Mouse (Mus musculus) heart, adult 8-10 months (tissue): ENCODE measurements around the gene Vax1. TPM values are rescaled to one million over a fixed set of nuclear protein-coding genes. Genes with fewer than 3 reads are reported as not detected.

ENCODE experiments used
- DNase-seq: peaks from one replicate; pipeline ENCODE4 v3.0.0; 2022; ENCODE audit warnings: low spot score
- total RNA-seq, 4 experiments: library from RNA; stranded (reverse); gene quantifications; 2 replicates each; pipeline ENCODE4 v1.2.4; 2022

Vax1 gene
- total RNA-seq, 4 experiments from 2014 or later: not detected

GRCm38 (mm10) chr19:59169143-59169935, 517 bp downstream of the Vax1 start:
- DNase-seq: no peak

- no peak for DNase-seq
These were observed 1.4 kb downstream of the Vax1 start for GRCm38 (mm10) chr19:59168386-59168905.

DNA sequence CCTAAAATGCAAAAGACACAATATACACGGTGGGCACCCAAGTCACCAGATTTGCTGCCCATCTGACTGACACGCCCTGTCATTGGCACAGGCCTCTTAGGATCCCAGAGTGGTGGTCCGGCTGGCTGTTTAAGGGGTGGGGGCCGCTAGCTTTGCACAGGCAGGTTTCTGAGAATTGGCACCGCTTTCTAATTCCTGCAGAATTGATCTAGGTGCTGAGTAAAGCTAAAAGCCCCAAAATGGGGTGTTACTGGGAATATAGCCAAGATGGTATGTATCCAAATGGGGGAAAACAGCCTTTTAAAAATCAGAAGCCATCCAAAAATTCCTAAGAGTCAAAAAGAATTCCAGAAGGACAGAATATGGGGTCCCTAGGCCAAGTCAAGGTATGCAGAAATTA, 2.0 kb downstream of the Vax1 start:
- no peak for DNase-seq

DNA sequence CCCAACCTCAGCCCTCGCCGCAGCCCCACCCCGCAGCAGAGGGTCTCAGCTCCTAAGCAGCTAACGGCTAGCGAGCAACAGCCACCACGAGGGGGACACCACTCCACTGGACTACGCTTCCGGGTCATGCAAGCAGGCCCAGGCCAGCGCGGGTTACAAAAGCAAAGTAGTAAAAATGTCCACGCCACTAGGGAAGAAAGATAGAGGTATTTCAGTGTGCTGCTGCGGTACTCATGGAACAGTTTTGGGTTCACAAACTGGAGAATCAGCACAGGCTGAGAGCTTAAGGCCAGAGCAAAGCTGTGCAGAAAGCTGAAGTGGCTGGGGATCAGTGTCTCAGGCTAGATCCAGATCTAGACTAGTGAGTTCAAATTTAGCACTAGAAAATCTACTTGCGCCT, 3.0 kb downstream of the Vax1 start:
- no peak for DNase-seq

DNA sequence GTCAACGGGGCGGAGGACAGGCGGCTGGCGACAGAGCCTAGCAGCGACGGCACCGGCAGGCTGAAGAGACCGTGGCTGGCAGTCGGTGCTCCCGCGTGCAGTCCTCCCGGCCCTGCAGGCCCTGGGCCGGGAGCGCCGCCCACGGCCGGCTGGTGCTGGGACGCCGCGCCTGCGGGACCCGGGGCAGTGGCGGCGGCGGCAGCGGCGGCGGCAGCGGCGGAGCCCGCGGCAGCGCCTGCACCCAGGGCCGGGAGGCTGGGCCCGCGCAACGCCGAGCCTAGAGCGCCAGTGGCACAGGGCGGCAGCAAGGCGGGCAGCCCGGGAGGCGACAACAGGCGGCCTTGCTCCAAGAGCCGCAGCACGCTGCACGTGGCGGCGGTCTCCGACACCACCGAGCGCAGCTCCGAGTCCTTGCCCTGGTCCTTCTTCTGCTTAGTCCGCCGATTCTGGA, 3.5 kb downstream of the Vax1 start:
- DNase-seq: no peak

GRCm38 (mm10) chr19:59165577-59165976, 4.3 kb downstream of the Vax1 start:
- no peak for DNase-seq

DNA sequence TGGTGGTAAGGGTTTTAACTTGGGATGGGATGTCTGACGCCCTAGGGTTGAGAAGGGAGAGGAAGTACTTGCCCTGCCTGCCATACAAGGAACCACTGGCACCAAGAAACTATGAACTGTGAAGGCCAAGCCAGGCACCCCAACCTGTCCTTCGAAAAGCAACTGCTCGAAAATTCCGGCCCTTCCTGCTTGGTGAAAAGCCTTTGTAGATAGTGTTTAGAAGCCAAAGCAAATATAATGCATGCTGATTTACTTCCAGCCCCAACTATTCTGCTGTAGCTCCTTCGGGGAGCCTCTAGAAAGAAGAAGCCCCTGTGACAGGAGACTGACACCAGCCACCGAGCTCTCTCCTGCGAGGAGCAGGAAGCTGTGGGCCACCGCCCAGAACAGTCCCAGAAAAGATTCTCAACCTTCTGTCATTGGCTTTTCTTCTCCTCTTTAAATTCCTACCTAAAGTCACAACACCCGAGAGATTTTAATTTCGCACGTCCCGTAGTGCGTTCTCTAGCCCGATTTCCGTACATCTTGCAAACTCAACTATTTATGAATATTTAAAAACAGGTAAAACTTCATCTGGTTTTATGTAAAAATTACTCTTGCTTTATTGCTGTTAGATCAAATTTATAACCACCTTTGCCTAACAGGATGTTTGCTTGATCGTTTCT, 4.8 kb downstream of the Vax1 start:
- no peak for DNase-seq

DNA sequence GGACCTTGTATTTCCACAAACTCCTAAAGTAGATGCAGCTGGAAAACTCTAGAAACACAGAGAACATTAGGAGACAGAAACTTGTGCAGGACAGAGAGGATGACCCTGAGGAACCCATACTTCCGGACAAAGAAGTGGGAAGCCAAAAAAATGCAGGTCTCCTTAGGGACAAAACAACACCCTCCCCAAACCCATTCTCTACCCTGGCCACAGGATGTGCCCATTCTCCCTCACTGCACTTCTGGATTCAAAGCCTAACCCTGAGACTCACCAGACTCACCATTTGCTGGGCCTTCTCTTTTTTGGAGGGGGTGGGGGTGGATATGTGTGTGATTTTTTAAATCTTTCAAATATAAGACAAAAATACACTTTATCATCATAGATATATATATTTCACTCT, 5.7 kb downstream of the Vax1 start:
- no peak for DNase-seq

DNA sequence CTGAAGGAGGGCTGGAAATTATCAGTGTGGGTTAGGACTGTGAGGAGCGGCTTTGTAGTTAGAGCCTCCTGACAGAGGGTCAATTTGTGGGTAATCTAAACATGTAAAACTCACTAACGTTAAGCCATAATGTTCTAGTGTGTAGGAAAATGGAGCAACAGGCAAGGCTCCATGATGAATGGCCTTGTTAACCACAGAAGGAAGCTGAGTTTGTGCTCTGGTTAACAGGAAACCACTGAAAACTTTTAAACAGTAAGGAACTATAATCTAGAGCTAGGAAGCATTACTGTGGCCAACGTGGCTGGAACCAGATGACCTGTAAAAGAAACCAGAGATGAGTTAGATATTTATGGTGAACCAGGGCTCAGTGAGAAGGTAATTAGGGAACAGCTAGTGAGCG, 13.2 kb downstream of the Vax1 start:
- no peak for DNase-seq

- no peak for DNase-seq
These were observed 15.7 kb downstream of the Vax1 start for GRCm38 (mm10) chr19:59154171-59154570.

DNA sequence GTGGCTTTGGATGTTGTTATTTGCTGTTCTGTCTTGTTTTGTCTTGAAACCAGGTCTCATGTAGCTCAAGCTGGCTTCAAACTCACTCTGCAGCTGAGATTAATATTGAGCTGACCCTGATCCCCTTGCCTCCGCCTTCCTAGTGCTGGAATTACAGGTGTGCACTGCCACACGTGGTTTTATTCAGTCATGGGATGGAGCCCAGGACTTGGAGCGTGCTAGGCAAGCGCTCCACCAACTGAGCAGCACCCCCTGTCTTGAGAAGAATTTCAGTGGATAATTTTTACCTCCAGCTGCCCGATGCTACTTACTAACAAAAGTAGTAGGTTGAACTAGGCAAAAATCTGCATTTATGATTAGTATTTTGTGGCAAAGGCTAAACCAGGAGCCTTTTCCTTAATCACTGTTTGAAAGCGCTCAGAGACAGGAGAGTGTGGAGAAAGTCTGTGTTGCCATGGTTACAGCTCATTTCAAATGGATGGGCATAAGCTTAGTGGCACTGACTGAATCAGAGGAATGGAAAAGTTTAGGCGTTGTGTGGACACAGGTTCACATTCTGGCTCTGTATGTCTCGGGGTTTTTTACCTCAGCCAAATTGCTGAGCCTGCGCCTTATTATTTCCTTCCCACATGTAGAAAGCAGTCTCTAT, 24.2 kb downstream of the Vax1 start:
- DNase-seq: no peak

GRCm38 (mm10) chr19:59145064-59145463, 24.8 kb downstream of the Vax1 start:
- no peak for DNase-seq

DNA sequence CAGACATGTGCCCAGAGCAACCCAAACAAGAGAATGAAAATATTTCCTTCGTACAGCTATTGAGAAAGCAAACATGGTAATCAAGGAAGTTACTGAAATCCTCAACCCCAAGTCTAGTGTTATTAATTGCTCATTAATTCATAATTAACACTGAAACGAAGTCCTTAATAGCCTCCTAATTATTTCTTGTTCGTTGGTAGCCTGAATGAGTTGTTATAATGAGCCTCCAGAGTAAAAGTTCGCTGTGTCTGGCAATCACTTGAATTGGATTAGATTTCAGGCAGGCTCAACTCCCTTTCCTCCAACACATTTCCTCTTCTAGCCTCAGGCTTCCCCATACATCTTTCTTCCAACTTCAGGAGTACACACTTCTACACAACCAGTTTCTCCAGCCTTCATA, 27.6 kb downstream of the Vax1 start:
- DNase-seq: no peak

- DNase-seq: no peak
These were observed 34.5 kb downstream of the Vax1 start for GRCm38 (mm10) chr19:59135387-59135786.

DNA sequence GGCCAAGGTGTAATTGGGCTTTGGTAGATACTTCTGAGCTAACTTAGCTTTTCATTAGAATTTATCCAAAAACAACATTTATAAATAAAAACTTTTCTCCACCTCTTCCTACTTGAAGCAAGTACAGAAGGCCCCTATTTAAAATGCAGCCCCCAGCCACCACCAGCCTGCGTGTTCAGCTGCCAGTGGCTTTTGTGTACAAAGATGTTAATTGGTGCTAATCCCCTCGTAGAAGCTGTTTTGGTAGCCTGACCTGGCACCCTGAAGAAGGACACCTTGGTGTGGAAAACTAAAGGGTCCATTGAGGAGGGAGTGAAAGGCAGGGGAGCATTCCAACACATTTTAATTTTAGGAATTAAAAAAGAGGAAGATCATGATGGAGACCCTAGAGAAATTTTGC, 34.9 kb downstream of the Vax1 start:
- DNase-seq: no peak

DNA sequence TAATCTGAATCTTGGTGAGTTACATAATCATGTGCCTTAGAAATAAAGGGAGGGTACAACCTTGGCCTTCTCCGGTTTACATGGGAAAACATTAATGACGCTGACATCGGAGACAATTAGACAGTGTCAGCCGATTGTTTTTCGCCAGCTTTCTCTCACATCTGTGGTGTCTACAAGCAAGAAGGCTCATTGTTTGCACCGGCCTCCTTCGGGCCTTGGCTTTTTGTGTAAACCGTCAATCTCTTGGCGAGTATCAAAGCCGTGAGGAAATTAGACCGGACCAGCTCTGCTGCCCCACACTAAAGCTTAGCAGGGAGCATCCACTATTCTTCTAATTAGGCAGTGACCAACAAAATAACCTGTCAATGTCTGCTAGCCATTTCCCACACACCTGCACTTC, 36.7 kb downstream of the Vax1 start:
- DNase-seq: no peak

DNA sequence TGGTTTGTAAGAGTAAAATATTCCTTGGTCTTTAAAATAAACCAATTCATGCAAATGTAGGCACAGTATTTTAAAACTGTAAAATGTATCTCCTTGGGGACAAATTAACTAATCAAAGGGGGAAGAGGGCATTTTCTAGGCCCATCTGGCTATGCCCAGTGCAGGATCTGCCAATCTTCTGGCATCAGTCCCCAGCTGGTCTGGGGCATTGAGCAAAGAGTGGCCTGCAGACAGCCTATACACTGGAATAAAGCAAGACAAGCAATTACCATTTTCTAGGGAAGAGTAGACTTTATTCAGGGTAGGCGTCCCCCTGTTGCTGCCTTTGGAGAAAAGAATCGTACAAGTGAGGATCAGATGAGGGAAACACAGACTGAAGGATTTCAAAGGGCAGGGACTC, 40.2 kb downstream of the Vax1 start:
- no peak for DNase-seq

- DNase-seq: no peak
These were observed 41.2 kb downstream of the Vax1 start for GRCm38 (mm10) chr19:59128531-59129204.

DNA sequence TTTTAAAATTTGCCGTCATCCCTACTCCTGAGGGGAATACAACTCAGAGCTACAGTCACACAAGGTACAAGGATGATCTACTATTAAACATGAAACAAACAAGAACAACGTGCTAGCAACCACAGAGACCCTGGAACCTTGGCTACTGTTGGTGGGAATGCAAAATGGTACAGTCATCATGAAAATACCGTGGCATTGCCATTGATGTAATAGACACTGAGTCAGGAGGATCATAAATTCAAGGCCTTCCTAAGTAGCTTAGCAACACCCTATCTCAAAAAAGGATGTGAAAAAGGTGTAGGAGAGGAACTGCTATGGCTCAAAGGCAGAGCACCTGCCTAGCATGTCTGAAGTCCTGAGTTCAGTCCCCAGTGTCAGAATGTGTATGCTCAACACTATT, 42.4 kb downstream of the Vax1 start:
- DNase-seq: no peak
